Mouse (Mus musculus): ENCODE measurements around the gene Cxadr. TPM values are rescaled to one million over a fixed set of nuclear protein-coding genes. Genes with fewer than 3 reads are reported as not detected.

Gene Cxadr
- total and polyA plus RNA-seq, 3 experiments, result 0.22 TPM; not detected in 2

DNA sequence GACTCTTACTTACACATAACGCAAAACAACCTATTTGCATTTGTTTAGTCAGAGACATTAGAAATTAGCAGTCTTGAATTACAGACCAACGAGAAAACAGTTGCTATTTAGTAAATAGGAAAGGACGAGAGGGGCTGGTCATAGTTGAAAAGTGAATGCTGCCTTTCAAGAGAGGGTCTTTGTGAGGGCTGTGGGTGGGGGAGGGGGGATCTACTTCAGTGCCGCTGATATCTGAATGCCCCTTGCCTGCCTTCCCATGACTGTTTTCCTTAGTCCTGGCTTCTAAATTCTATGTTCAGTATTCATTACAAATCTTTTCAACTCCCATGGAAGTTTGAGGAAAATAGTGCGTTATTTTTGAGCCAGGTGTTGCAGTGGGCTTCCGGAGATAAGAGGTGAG lies 12.7 kb downstream of the Cxadr start:
- no peaks in the 10 kb centered on the region for H3K27me3 ChIP-seq (ENCODE audit: insufficient read depth, low read length)
- peaks cover 13% of the 10 kb centered on the region for H3K9me3 ChIP-seq (replicated peaks)
- TF ChIP-seq GATA2 (IDR thresholded peaks at IDR 0.05; ENCODE audit: borderline replicate concordance, low read depth, low read length), result no peak
- no peak for TF ChIP-seq CTCF (IDR thresholded peaks at IDR 0.05; ENCODE audit: low read depth, low read length)
- no peak for TF ChIP-seq POLR2AphosphoS5 (IDR thresholded peaks at IDR 0.05; ENCODE audit: insufficient replicate concordance, low read depth, low read length)
- TF ChIP-seq GATA1 (IDR thresholded peaks at IDR 0.05; ENCODE audit: borderline replicate concordance, low read length), result no peak
- ATAC-seq (ENCODE audit: extremely low read depth, insufficient number of reproducible peaks, low FRiP score, poor library complexity, severe bottlenecking) (no peak), DNase-seq (ENCODE audit: low spot score) (no peak)
- no peak overlapping the region for H3K4me3 ChIP-seq (ENCODE audit: low read depth, low read length)
- no peaks in the 10 kb centered on the region for H3K4me1 ChIP-seq (ENCODE audit: insufficient read depth, low read depth, low read length)
- no peaks in the 10 kb centered on the region for H3K36me3 ChIP-seq (replicated peaks)

DNA sequence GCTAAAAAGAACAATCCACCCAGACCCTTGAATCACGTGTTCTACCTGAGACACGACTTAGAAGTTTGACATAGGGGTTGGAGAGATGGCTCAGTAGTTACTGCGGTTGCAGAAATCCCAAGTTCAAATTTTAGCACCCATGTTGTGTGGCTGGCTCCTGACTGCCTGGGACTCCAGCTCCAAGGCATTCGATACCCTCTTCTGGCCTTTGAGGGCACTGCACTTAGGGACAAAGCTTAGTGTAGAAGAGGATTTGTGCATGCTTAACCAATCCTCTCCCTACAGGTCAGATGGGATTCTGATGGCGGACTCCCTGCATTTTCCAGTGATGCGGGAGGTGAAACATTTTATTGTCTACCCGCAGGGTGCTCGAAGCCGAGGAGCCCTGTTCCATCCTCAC lies 15.6 kb downstream of the Cxadr start:
- TF ChIP-seq GATA1 (IDR thresholded peaks at IDR 0.05; ENCODE audit: borderline replicate concordance, low read length) (no peak), GATA2 (IDR thresholded peaks at IDR 0.05; ENCODE audit: borderline replicate concordance, low read depth, low read length) (no peak), CTCF (IDR thresholded peaks at IDR 0.05; ENCODE audit: low read depth, low read length) (no peak), POLR2AphosphoS5 (IDR thresholded peaks at IDR 0.05; ENCODE audit: insufficient replicate concordance, low read depth, low read length) (no peak), TAL1 (conservative IDR thresholded peaks at IDR 0.05; ENCODE audit: low read depth, low read length) (no peak)
- H3K27me3 ChIP-seq (ENCODE audit: insufficient read depth, low read length), result no peaks in the 10 kb centered on the region
- ATAC-seq (ENCODE audit: extremely low read depth, insufficient number of reproducible peaks, low FRiP score, poor library complexity, severe bottlenecking) (no peak), DNase-seq (ENCODE audit: low spot score) (no peak)
- H3K4me3 ChIP-seq (ENCODE audit: low read depth, low read length), result no peak overlapping the region
- H3K9me3 ChIP-seq (replicated peaks), result 0 out of 2 replicates have a peak, but pooled peaks cover 4% of the 10 kb centered on the region
- H3K4me1 ChIP-seq (ENCODE audit: insufficient read depth, low read depth, low read length), result no peaks in the 10 kb centered on the region
- H3K36me3 ChIP-seq (replicated peaks), result no peaks in the 10 kb centered on the region

DNA sequence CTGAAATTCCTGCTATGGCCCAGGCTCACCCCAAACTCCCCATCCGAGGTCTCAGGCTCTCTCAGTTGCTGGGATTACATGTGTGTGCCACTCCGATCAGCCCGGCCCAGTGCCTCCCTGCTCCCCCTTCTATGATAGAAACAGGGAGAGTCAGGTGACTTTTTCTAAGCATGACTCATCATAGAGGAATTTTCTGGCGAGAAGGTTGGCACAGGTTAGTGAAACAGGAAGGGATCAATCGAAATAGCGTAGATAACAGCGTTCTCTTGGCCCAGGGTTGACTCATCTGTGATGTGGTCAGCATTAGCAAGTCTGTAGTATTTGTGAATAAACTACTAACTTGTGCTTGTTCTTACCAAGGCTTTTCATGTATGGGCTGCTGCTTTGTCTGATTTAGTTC lies 16.7 kb downstream of the Cxadr start:
- Histone ChIP-seq H3K27me3 (ENCODE audit: insufficient read depth, low read length) (no peaks in the 10 kb centered on the region), H3K36me3 (replicated peaks) (no peaks in the 10 kb centered on the region), H3K4me1 (ENCODE audit: insufficient read depth, low read depth, low read length) (no peaks in the 10 kb centered on the region), H3K4me3 (ENCODE audit: low read depth, low read length) (no peak overlapping the region), H3K9me3 (replicated peaks) (0 out of 2 replicates have a peak, but pooled peaks cover 4% of the 10 kb centered on the region)
- ATAC-seq (ENCODE audit: extremely low read depth, insufficient number of reproducible peaks, low FRiP score, poor library complexity, severe bottlenecking) (no peak), DNase-seq (ENCODE audit: low spot score) (no peak)
- TF ChIP-seq POLR2AphosphoS5 (IDR thresholded peaks at IDR 0.05; ENCODE audit: insufficient replicate concordance, low read depth, low read length), result no peak
- no peak for TF ChIP-seq GATA1 (IDR thresholded peaks at IDR 0.05; ENCODE audit: borderline replicate concordance, low read length)
- no peak for TF ChIP-seq GATA2 (IDR thresholded peaks at IDR 0.05; ENCODE audit: borderline replicate concordance, low read depth, low read length)
- TF ChIP-seq TAL1 (conservative IDR thresholded peaks at IDR 0.05; ENCODE audit: low read depth, low read length), result no peak
- TF ChIP-seq CTCF (IDR thresholded peaks at IDR 0.05; ENCODE audit: low read depth, low read length), result no peak

DNA sequence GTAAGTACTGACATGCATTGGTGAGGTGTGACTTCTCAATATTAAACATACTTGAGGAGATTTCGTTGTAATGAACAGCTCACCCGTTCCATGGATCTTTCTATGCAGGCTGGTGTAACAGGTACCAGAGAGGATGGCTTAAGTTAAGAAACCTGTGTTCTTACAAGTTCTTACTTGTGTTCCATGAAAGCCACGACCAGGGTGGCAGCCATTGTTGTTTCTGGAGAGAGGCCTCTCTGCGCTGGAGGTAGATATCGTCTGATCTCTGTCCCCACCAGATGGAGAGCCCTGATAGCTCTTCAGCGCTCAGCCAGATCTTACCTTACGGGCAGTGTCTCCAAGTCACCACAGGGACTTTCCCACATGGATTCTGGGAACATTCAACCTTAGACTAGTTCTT lies 18.4 kb downstream of the Cxadr start:
- no peak for ATAC-seq (ENCODE audit: extremely low read depth, insufficient number of reproducible peaks, low FRiP score, poor library complexity, severe bottlenecking)
- 0 out of 2 replicates have a peak, but pooled peaks cover 4% of the 10 kb centered on the region for H3K9me3 ChIP-seq (replicated peaks)
- no peak for TF ChIP-seq TAL1 (conservative IDR thresholded peaks at IDR 0.05; ENCODE audit: low read depth, low read length)
- no peak for TF ChIP-seq CTCF (IDR thresholded peaks at IDR 0.05; ENCODE audit: low read depth, low read length)
- TF ChIP-seq GATA1 (IDR thresholded peaks at IDR 0.05; ENCODE audit: borderline replicate concordance, low read length), result no peak
- TF ChIP-seq GATA2 (IDR thresholded peaks at IDR 0.05; ENCODE audit: borderline replicate concordance, low read depth, low read length), result no peak
- no peak for TF ChIP-seq POLR2AphosphoS5 (IDR thresholded peaks at IDR 0.05; ENCODE audit: insufficient replicate concordance, low read depth, low read length)

DNA sequence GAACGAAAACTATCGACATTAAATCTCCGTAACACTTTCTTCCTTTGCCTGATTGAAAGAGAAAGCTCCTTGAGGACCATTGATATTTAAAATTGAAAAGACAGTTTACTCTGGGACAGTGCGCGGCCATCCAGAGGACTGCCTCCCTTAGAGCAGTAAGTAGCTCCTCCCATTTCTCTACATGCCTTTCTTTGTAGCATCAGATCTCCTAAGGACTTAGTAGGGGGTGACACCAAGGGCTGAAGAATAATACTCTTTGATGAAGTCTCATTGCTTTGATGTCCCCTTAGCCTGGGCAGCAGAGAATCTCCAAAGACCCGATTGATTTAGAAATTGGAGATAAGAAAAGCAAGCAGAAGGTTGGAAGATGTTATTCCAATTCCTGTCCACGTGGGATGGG lies 20.3 kb downstream of the Cxadr start:
- Histone ChIP-seq H3K9me3 (replicated peaks) (peaks cover 4% of the 10 kb centered on the region; the same call in 1 of the 2 replicates), H3K36me3 (replicated peaks) (no peaks in the 10 kb centered on the region), H3K27me3 (ENCODE audit: insufficient read depth, low read length) (no peaks in the 10 kb centered on the region), H3K4me3 (ENCODE audit: low read depth, low read length) (no peak overlapping the region), H3K4me1 (ENCODE audit: insufficient read depth, low read depth, low read length) (no peaks in the 10 kb centered on the region)
- TF ChIP-seq TAL1 (conservative IDR thresholded peaks at IDR 0.05; ENCODE audit: low read depth, low read length), result no peak
- TF ChIP-seq GATA1 (IDR thresholded peaks at IDR 0.05; ENCODE audit: borderline replicate concordance, low read length), result no peak
- TF ChIP-seq POLR2AphosphoS5 (IDR thresholded peaks at IDR 0.05; ENCODE audit: insufficient replicate concordance, low read depth, low read length), result no peak
- no peak for TF ChIP-seq CTCF (IDR thresholded peaks at IDR 0.05; ENCODE audit: low read depth, low read length)
- no peak for TF ChIP-seq GATA2 (IDR thresholded peaks at IDR 0.05; ENCODE audit: borderline replicate concordance, low read depth, low read length)
- no peak for ATAC-seq (ENCODE audit: extremely low read depth, insufficient number of reproducible peaks, low FRiP score, poor library complexity, severe bottlenecking)
- DNase-seq (ENCODE audit: low spot score), result no peak

More for the DNA sequence above, 18.4 kb downstream of the Cxadr start:
- H3K4me1 ChIP-seq (ENCODE audit: insufficient read depth, low read depth, low read length), result no peaks in the 10 kb centered on the region
- no peak for DNase-seq (ENCODE audit: low spot score)
- no peaks in the 10 kb centered on the region for H3K36me3 ChIP-seq (replicated peaks)
- H3K27me3 ChIP-seq (ENCODE audit: insufficient read depth, low read length), result no peaks in the 10 kb centered on the region
- no peak overlapping the region for H3K4me3 ChIP-seq (ENCODE audit: low read depth, low read length)

DNA sequence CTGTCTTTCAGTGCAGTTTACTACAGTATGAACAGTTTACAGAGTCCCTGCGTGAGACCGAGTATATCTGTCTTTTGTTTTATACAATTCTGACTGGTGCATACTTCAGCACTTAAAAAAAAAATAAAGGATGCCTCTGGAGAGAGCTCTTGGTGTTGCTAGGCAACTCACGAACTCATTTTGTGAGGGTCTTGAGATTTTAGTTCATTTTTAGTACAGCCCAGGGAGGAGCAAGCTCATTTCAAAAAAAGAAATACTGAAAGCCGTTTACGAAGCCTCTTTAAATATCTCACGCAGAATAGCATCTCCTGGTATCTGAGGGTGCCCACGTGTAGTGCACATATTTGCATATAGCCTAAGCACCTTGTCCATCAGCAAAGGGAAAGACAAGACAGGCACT lies 20.9 kb downstream of the Cxadr start:
- Histone ChIP-seq H3K4me3 (ENCODE audit: low read depth, low read length) (no peak overlapping the region), H3K9me3 (replicated peaks) (peaks cover 4% of the 10 kb centered on the region; the same call in 1 of the 2 replicates), H3K4me1 (ENCODE audit: insufficient read depth, low read depth, low read length) (no peaks in the 10 kb centered on the region), H3K27me3 (ENCODE audit: insufficient read depth, low read length) (no peaks in the 10 kb centered on the region), H3K36me3 (replicated peaks) (no peaks in the 10 kb centered on the region)
- ATAC-seq (ENCODE audit: extremely low read depth, insufficient number of reproducible peaks, low FRiP score, poor library complexity, severe bottlenecking) (no peak), DNase-seq (ENCODE audit: low spot score) (no peak)
- TF ChIP-seq TAL1 (conservative IDR thresholded peaks at IDR 0.05; ENCODE audit: low read depth, low read length), result no peak
- TF ChIP-seq CTCF (IDR thresholded peaks at IDR 0.05; ENCODE audit: low read depth, low read length), result no peak
- TF ChIP-seq GATA1 (IDR thresholded peaks at IDR 0.05; ENCODE audit: borderline replicate concordance, low read length), result no peak
- TF ChIP-seq GATA2 (IDR thresholded peaks at IDR 0.05; ENCODE audit: borderline replicate concordance, low read depth, low read length), result no peak
- no peak for TF ChIP-seq POLR2AphosphoS5 (IDR thresholded peaks at IDR 0.05; ENCODE audit: insufficient replicate concordance, low read depth, low read length)

Data from G1E (cell line).